Comparison of ENCODE assay signal across 27 mouse cellular contexts in genomic region chr2:50967826-50968225, GRCm38 (mm10).
A peak's percentile ranks its signal among the peaks of the same experiment; 100 is the strongest.
DNase-seq lines count a peak whose midpoint lies in the region; ATAC-seq and TF ChIP-seq lines count a peak whose summit lies in the region.
"Had no signal": no experiment of that assay in that cellular context is flagged by ENCODE, and none has a peak within 500 bp of the region (broad histone marks: within the 10 kb centered on the region; RNA-seq: fewer than 3 reads in every experiment).

No protein-coding gene starts in this region.

- TF ChIP-seq CTCF in lung, embryonic 14.5 days (IDR thresholded peaks at IDR 0.05; ENCODE audit: low read depth), result no peak

- peak; percentile 66 for DNase-seq in heart, adult 11 months
- DNase-seq in heart, postnatal 36 days, result no peak
- DNase-seq in lung, embryonic 14.5 days, result peak; percentile 59
- DNase-seq in lung, postnatal 10 days, result no peak
- peak; percentile 70 for DNase-seq in adipocyte (ENCODE audit: low spot score)
- peak; percentile 68 for DNase-seq in fat pad, adult 2 months (ENCODE audit: extremely low read depth, low read depth, low spot score)
- no peak for DNase-seq in kidney, postnatal 36 days
- DNase-seq: adrenal gland, adult 8-10 months; B cell, adult 2 months; cerebellum, adult 18-20 months; cerebellum, postnatal 14 days; gastrocnemius, postnatal 10 days; layer of hippocampus, postnatal 36 days; lung, postnatal 36 days had no signal

- no peak overlapping the region for H3K27ac ChIP-seq in lung, embryonic 14.5 days (ENCODE audit: low read depth)
- H3K27ac ChIP-seq: embryonic facial prominence, embryonic 12.5 days; hindbrain, embryonic 10.5 days; layer of hippocampus, adult 2 months; limb, embryonic 13.5 days; liver, embryonic 14.5 days; midbrain, embryonic 15.5 days had no signal

- H3K36me3 ChIP-seq in lung, embryonic 14.5 days (ENCODE audit: insufficient read depth), result no peaks in the 10 kb centered on the region
- H3K36me3 ChIP-seq: embryonic facial prominence, embryonic 12.5 days; G1E; hindbrain, embryonic 10.5 days; limb, embryonic 13.5 days; midbrain, embryonic 15.5 days had no signal

- H3K9ac ChIP-seq in lung, embryonic 14.5 days, result no peak overlapping the region
- H3K9ac ChIP-seq: embryonic facial prominence, embryonic 12.5 days; limb, embryonic 13.5 days; liver, embryonic 14.5 days; midbrain, embryonic 15.5 days had no signal

- WGBS in lung, embryonic 14.5 days, result 28% methylated on average over 4 of the region's 4 CpGs

- H3K4me1 ChIP-seq in lung, embryonic 14.5 days (ENCODE audit: insufficient read depth), result peaks cover 7% of the 10 kb centered on the region
- H3K4me1 ChIP-seq: megakaryocyte, embryonic 14.5 days had no signal

- ATAC-seq in lung, embryonic 14.5 days (ENCODE audit: insufficient read depth), result no peak
- ATAC-seq: inflammation-experienced regulatory T-cells, adult 6 months; midbrain, embryonic 15.5 days; Patski had no signal

- intact Hi-C loops in heart, postnatal 36 days (cut with DNase I), result no loop called here

- H3K4me2 ChIP-seq in lung, embryonic 14.5 days, result no peak overlapping the region
- H3K4me2 ChIP-seq: embryonic facial prominence, embryonic 12.5 days; heart, embryonic 11.5 days; limb, embryonic 13.5 days; midbrain, embryonic 15.5 days had no signal

- H3K4me3 ChIP-seq in lung, embryonic 14.5 days (ENCODE audit: low read depth, low read length), result no peak overlapping the region
- H3K4me3 ChIP-seq: embryonic facial prominence, embryonic 12.5 days; erythroblast, embryonic 14.5 days; hindbrain, embryonic 10.5 days; layer of hippocampus, adult 2 months; limb, embryonic 13.5 days; megakaryocyte, embryonic 14.5 days; midbrain, embryonic 15.5 days had no signal

- no peaks in the 10 kb centered on the region for H3K27me3 ChIP-seq in lung, embryonic 14.5 days (ENCODE audit: insufficient read depth, low read length)
- H3K27me3 ChIP-seq: CH12.LX; embryonic facial prominence, embryonic 12.5 days; limb, embryonic 13.5 days; megakaryocyte, embryonic 14.5 days; midbrain, embryonic 15.5 days; Patski had no signal

- H3K9me3 ChIP-seq in lung, embryonic 14.5 days (ENCODE audit: low read depth, low read length), result no peaks in the 10 kb centered on the region
- H3K9me3 ChIP-seq: embryonic facial prominence, embryonic 12.5 days; limb, embryonic 13.5 days; megakaryocyte, embryonic 14.5 days; midbrain, embryonic 15.5 days had no signal

Comparison
In these comparisons a context has a peak if more than half of its experiments do, and no peak if none do; other contexts are left out.
1. DNase-seq: peak in heart, adult 11 months (single experiment), lung, embryonic 14.5 days (single experiment), adipocyte (single experiment) and fat pad, adult 2 months (single experiment); none in heart, postnatal 36 days (0 of 2), lung, postnatal 10 days (single experiment) and kidney, postnatal 36 days (0 of 2).